Mouse (Mus musculus): Measurements from ENCODE around the gene Ltbp2. TPM values are rescaled to one million over a fixed set of nuclear protein-coding genes. Genes with fewer than 3 reads are reported as not detected.

The Ltbp2 gene
- polyA plus RNA-seq, 1 experiment from 2014 or later = 1.7 TPM

- H3K27ac ChIP-seq = no peak overlapping the region
- H3K9me3 ChIP-seq = no peaks in the 10 kb centered on the region
- no peak overlapping the region for H3K4me2 ChIP-seq
- H3K27me3 ChIP-seq = no peaks in the 10 kb centered on the region
- H3K36me3 ChIP-seq = no peaks in the 10 kb centered on the region
- no peak for ATAC-seq (ENCODE audit: insufficient number of reproducible peaks, insufficient read depth, low FRiP score, low TSS enrichment, low read depth)
- H3K4me3 ChIP-seq = no peak overlapping the region
- 57% methylated on average over 4 of the region's 4 CpGs for WGBS
- 0 out of 2 replicates have a peak, but pooled peaks cover 4% of the 10 kb centered on the region for H3K4me1 ChIP-seq
- H3K9ac ChIP-seq = no peak overlapping the region
Measured at GRCm38 (mm10) chr12:84745700-84746099, 130.6 kb downstream of the Ltbp2 start.

DNA sequence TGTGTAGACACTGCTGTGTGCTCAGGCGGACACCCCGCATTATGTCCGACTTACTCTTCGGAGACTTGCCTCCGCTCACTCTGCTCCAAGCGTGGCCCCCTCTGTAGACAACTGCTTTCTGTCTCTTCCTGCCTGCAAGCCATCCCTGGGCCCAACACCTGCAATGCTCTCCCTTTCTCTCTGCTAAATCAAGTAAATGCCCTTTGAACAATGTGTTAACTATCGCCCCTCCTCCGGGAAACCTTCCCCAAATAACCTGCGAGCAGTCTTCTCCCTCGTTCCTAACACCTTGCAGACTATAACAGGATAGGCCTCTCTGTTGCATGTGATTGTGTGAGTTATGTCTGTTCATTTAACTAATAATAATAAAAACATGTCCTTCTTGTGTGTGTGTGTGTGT, 132.8 kb downstream of the Ltbp2 start:
- 0 out of 2 replicates have a peak, but pooled peaks cover 4% of the 10 kb centered on the region for H3K4me1 ChIP-seq
- H3K27me3 ChIP-seq = no peaks in the 10 kb centered on the region
- no peak overlapping the region for H3K4me2 ChIP-seq
- H3K9me3 ChIP-seq = no peaks in the 10 kb centered on the region
- no peaks in the 10 kb centered on the region for H3K36me3 ChIP-seq
- H3K4me3 ChIP-seq = no peak overlapping the region
- no peak overlapping the region for H3K27ac ChIP-seq
- H3K9ac ChIP-seq = no peak overlapping the region
- no peak for ATAC-seq (ENCODE audit: insufficient number of reproducible peaks, insufficient read depth, low FRiP score, low TSS enrichment, low read depth)
- WGBS = 88% methylated on average over 10 of the region's 10 CpGs

- WGBS = 78% methylated on average over 13 of the region's 13 CpGs
- no peaks in the 10 kb centered on the region for H3K36me3 ChIP-seq
- no peaks in the 10 kb centered on the region for H3K4me1 ChIP-seq
- no peak overlapping the region for H3K4me2 ChIP-seq
- no peak for ATAC-seq (ENCODE audit: insufficient number of reproducible peaks, insufficient read depth, low FRiP score, low TSS enrichment, low read depth)
- H3K27me3 ChIP-seq = no peaks in the 10 kb centered on the region
- no peaks in the 10 kb centered on the region for H3K9me3 ChIP-seq
- no peak overlapping the region for H3K4me3 ChIP-seq
- no peak overlapping the region for H3K27ac ChIP-seq
- no peak overlapping the region for H3K9ac ChIP-seq
Measured at GRCm38 (mm10) chr12:84733366-84733765, 143.0 kb downstream of the Ltbp2 start.

Other genes starting within 250 kb of the Ltbp2 start
- gene Vrtn, start 235.5 kb downstream of the Ltbp2 start, polyA plus RNA-seq (2015; fragmentation: Nextera tagmentation; extraction: Ambion mirVana) = not detected in 2 replicates
- gene Syndig1l, start 177.7 kb downstream of the Ltbp2 start, polyA plus RNA-seq (2015; fragmentation: Nextera tagmentation; extraction: Ambion mirVana) = not detected in 2 replicates
- 78.2 and 79.1 TPM in 2 replicates for gene Npc2, start 103.4 kb downstream of the Ltbp2 start, polyA plus RNA-seq (2015; fragmentation: Nextera tagmentation; extraction: Ambion mirVana)
- gene Isca2, start 103.3 kb downstream of the Ltbp2 start, polyA plus RNA-seq (2015; fragmentation: Nextera tagmentation; extraction: Ambion mirVana) = 154 and 156 TPM in 2 replicates
- 161 and 174 TPM in 2 replicates for gene Fcf1, start 94.4 kb upstream of the Ltbp2 start, polyA plus RNA-seq (2015; fragmentation: Nextera tagmentation; extraction: Ambion mirVana)
- gene Arel1, start 94.4 kb upstream of the Ltbp2 start, polyA plus RNA-seq (2015; fragmentation: Nextera tagmentation; extraction: Ambion mirVana) = 14.4 and 16.3 TPM in 2 replicates
- 37.5 and 45.9 TPM in 2 replicates for gene Ylpm1, start 119.8 kb upstream of the Ltbp2 start, polyA plus RNA-seq (2015; fragmentation: Nextera tagmentation; extraction: Ambion mirVana)
- gene Prox2, start 234.2 kb upstream of the Ltbp2 start, polyA plus RNA-seq (2015; fragmentation: Nextera tagmentation; extraction: Ambion mirVana) = 2.9 and 3.7 TPM in 2 replicates
- gene Dlst, start 234.3 kb upstream of the Ltbp2 start, polyA plus RNA-seq (2015; fragmentation: Nextera tagmentation; extraction: Ambion mirVana) = 108 and 109 TPM in 2 replicates

Data from embryonic facial prominence, embryonic 13.5 days (tissue).